In the genomic region with DNA sequence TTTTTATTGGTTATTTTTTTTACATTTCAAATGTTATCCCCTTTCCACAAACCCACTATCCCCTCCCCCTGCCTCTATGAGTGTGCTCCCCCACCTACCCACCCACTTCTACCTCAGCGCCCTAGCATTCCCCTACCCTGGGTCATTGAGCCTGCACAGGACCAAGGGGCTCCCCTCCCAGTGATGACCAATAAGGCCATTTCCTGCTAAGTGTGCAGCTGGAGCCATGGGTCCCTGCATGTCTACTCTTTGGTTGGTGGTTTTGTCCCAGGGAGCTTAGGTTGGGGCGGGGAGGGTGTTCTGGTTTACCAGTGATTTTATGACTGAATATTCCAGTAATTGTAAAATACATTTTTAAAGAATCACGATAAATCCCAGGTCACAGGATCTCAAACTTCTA, we compare ENCODE assay signal across 7 mouse cellular contexts. TPM values are rescaled to one million over a fixed set of nuclear protein-coding genes. Genes with fewer than 3 reads are reported as not detected.
DNase-seq lines count a peak whose midpoint lies in the region; ATAC-seq and TF ChIP-seq lines count a peak whose summit lies in the region.
"Not testable (repeated sequence)": the region's sequence is repeated elsewhere in the genome, so short reads cannot be mapped to it uniquely, and the experiment has no call there.

No protein-coding gene starts in this region.

- peak overlapping the region; percentile 45; the same call in 1 of the 2 replicates for H3K9ac ChIP-seq in embryonic facial prominence, embryonic 15.5 days
- peak overlapping the region; percentile 71; the same call in 1 of the 2 replicates for H3K9ac ChIP-seq in heart, embryonic 11.5 days (ENCODE audit: low read depth, low read length)
- peak overlapping the region; percentile 74 for H3K9ac ChIP-seq in limb, embryonic 13.5 days
- peak overlapping the region; percentile 60; the same call in 1 of the 2 replicates for H3K9ac ChIP-seq in neural tube, embryonic 12.5 days

- peak; percentile 2 for DNase-seq in lung, postnatal 10 days

- not testable (repeated sequence) for H3K36me3 ChIP-seq in embryonic facial prominence, embryonic 15.5 days; heart, embryonic 11.5 days (ENCODE audit: control insufficient read depth, insufficient read depth, low read length); limb, embryonic 13.5 days; neural tube, embryonic 12.5 days

- H3K27ac ChIP-seq in bone marrow, adult 2 months (ENCODE audit: control insufficient read depth, insufficient read depth, low read depth, low read length, poor library complexity); embryonic facial prominence, embryonic 15.5 days (replicated peaks); heart, embryonic 11.5 days (ENCODE audit: low read depth, low read length); limb, embryonic 13.5 days; neural tube, embryonic 12.5 days: not testable (repeated sequence)

- TF ChIP-seq CTCF in bone marrow, adult 2 months (IDR thresholded peaks at IDR 0.05; ENCODE audit: control insufficient read depth, insufficient read depth, low read length), result not testable (repeated sequence)

- H3K9me3 ChIP-seq in embryonic facial prominence, embryonic 15.5 days (replicated peaks); heart, embryonic 11.5 days (replicated peaks; ENCODE audit: control insufficient read depth, low read length); limb, embryonic 13.5 days; neural tube, embryonic 12.5 days: not testable (repeated sequence)

- H3K4me1 ChIP-seq in bone marrow, adult 2 months (ENCODE audit: control insufficient read depth, insufficient read depth, low read length); embryonic facial prominence, embryonic 15.5 days; heart, embryonic 11.5 days (ENCODE audit: control insufficient read depth, insufficient read depth, low read length); limb, embryonic 13.5 days; neural tube, embryonic 12.5 days: not testable (repeated sequence)

- 17% methylated on average over 3 of the region's 3 CpGs for WGBS in bone marrow, adult 2 months
- WGBS in embryonic facial prominence, embryonic 15.5 days, result 5% methylated on average over 3 of the region's 3 CpGs
- 8% methylated on average over 3 of the region's 3 CpGs for WGBS in heart, embryonic 11.5 days (ENCODE audit: insufficient replicate concordance)
- WGBS in limb, embryonic 13.5 days, result 0% methylated on average over 3 of the region's 3 CpGs
- 8% methylated on average over 3 of the region's 3 CpGs for WGBS in neural tube, embryonic 12.5 days

- peak overlapping the region; percentile 20 for H3K4me3 ChIP-seq in bone marrow, adult 2 months (replicated peaks; ENCODE audit: control insufficient read depth, low read depth, low read length)
- peak overlapping the region; percentile 57 for H3K4me3 ChIP-seq in embryonic facial prominence, embryonic 15.5 days (replicated peaks)
- H3K4me3 ChIP-seq in heart, embryonic 11.5 days (ENCODE audit: low read depth, low read length), result peak overlapping the region; percentile 55
- H3K4me3 ChIP-seq in limb, embryonic 13.5 days, result peak overlapping the region; percentile 57
- peak overlapping the region; percentile 47 for H3K4me3 ChIP-seq in neural tube, embryonic 12.5 days

- not testable (repeated sequence) for H3K27me3 ChIP-seq in embryonic facial prominence, embryonic 15.5 days; heart, embryonic 11.5 days (ENCODE audit: control insufficient read depth, insufficient read depth, low read length); limb, embryonic 13.5 days; neural tube, embryonic 12.5 days (replicated peaks)

- H3K4me2 ChIP-seq in embryonic facial prominence, embryonic 15.5 days (replicated peaks), result peak overlapping the region; percentile 59
- H3K4me2 ChIP-seq in heart, embryonic 11.5 days, result peak overlapping the region; percentile 58
- peak overlapping the region; percentile 66 for H3K4me2 ChIP-seq in limb, embryonic 13.5 days (replicated peaks)
- peak overlapping the region; percentile 62 for H3K4me2 ChIP-seq in neural tube, embryonic 12.5 days (replicated peaks)

- ATAC-seq in embryonic facial prominence, embryonic 15.5 days (ENCODE audit: insufficient number of reproducible peaks, low FRiP score, low TSS enrichment, low read depth), result 0 out of 2 replicates have a peak, but pooled peaks have one; percentile 29
- peak; percentile 72; the same call in 1 of the 2 replicates for ATAC-seq in heart, embryonic 11.5 days (replicated peaks; ENCODE audit: insufficient number of reproducible peaks, low FRiP score, low TSS enrichment)
- peak; percentile 44 for ATAC-seq in inflammation-experienced regulatory T-cells, adult 6 months
- peak; percentile 72 for ATAC-seq in limb, embryonic 13.5 days (ENCODE audit: low FRiP score, low read depth)
- ATAC-seq in neural tube, embryonic 12.5 days (ENCODE audit: low FRiP score, low read depth), result peak; percentile 72

- not testable (repeated sequence) for TF ChIP-seq POLR2A in bone marrow, adult 2 months (IDR thresholded peaks at IDR 0.05; ENCODE audit: borderline replicate concordance, control insufficient read depth, low read depth, low read length)

RNA-seq across cellular contexts. Expression of a gene that starts 0.7 kb away (rescaled TPM):
- not detected in 2 replicates for polyA plus RNA-seq in bone marrow, adult 2 months (2011; ENCODE audit: insufficient read depth, insufficient read length, low replicate concordance, missing spikeins)
- 1.7 and 1.9 TPM in 2 replicates for polyA plus RNA-seq in embryonic facial prominence, embryonic 15.5 days (2015; fragmentation: Nextera tagmentation; extraction: Ambion mirVana)
- 2.3 and 3.7 TPM in 2 replicates for polyA plus RNA-seq in heart, embryonic 11.5 days (2014; fragmentation: Nextera tagmentation; extraction: Ambion mirVana)
- polyA plus RNA-seq in inflammation-experienced regulatory T-cells, adult 6 months (2017; shearing (Covaris generic)), result 1 to 10 TPM; 1.2 to 3.1 (median 2.6) TPM
- polyA plus RNA-seq in limb, embryonic 13.5 days (2015; fragmentation: Nextera tagmentation; extraction: Ambion mirVana), result 2.8 TPM in 2 replicates
- 0.93 and 1.5 TPM in 2 replicates for polyA plus RNA-seq in neural tube, embryonic 12.5 days (2016; fragmentation: Nextera tagmentation; extraction: Ambion mirVana)
